Mouse (Mus musculus): ENCODE results near the gene Rassf3.

The Rassf3 gene

DNA sequence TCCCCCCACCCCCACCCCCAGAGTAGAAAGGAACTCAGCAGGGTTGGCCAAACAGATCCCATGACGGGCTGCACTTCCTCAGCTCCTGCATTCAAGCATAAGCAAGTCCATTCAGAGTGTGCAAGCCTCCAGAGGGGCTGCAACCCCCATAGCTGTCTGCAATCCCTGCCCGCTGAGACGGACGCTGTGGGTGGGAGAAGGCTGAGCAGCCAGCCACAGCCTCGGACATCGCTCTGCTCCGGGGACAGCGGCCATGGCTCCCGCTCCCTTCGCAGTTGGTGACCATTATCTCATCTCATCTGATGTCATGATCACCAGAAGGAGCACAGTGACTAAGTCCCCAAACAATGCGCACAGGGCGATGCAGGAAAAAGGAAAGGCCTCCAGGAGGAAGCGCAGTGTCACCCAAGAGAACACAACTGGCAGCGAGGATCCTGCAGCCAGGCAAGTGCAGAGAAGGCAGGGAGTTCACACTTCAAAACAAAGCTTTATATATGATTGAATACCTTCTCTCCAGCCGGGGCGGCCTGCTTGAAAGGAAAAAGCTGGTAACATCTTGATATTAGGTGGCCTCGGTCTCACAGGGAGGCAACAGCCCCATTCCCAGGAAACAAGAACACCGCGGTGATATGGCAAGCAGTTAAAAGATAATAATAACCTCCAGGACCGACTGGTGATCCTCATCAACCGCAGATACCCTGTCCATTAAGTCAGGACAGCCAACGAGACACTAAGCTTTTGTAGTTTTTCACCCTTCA lies 14.6 kb downstream of the Rassf3 start:
- no peak for DNase-seq (ENCODE audit: low spot score)

DNA sequence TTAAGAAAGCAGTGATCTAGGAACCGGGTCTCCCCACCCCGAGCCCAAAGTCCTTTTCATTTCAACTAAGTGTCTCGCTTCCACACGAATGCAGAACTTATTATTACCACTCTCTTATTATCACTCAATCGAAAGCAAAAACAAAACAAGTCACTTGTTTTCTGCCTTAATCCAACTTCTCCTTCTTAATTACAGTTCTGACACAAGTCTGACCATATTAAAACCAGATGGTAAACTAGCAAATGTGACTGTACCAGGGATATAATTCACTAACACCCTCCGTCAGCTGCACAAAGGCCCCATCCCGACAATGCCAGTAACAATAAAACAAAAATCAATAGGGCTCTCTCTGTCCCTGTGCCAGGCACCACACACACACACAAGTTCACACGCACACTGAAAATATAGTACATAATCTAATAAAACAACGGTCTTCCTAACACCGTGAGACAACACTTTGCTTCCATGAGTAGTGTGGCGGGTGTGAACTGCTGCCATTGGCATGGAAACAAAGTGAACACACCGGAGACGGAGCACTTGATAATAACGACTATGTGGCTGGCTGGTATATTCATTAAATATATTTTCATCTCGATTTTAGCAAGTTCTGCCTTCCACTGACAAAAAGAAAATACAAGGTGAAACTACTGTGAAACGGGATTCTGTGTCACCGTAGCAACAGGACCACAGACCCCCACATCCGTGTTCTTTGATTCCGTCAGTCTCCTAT lies 16.9 kb downstream of the Rassf3 start:
- no peak for DNase-seq (ENCODE audit: low spot score)

GRCm38 (mm10) chr10:121458408-121458807 lies 17.7 kb downstream of the Rassf3 start:
- DNase-seq (ENCODE audit: low spot score), result no peak

DNA sequence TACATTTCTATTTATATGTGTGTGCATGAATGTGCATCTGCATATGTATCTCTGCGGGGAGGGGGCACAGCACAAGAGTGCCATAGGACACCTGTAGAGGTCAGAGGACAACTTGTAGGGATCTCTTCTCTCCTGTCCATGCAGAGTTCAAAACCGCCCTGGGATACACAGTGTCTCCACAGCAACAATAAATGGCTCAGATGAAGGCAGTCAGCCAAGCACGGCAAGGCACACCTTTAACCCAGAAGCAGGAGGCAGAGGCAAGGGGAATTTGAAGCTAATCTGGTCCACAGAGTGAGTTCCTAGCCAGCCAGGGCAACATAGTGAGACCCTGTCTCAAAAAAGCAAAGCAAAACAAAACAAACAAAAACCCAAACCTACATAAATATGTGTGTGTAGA lies 18.8 kb downstream of the Rassf3 start:
- DNase-seq (ENCODE audit: low spot score), result no peak

GRCm38 (mm10) chr10:121455517-121455916 lies 20.6 kb downstream of the Rassf3 start:
- DNase-seq (ENCODE audit: low spot score), result no peak

DNA sequence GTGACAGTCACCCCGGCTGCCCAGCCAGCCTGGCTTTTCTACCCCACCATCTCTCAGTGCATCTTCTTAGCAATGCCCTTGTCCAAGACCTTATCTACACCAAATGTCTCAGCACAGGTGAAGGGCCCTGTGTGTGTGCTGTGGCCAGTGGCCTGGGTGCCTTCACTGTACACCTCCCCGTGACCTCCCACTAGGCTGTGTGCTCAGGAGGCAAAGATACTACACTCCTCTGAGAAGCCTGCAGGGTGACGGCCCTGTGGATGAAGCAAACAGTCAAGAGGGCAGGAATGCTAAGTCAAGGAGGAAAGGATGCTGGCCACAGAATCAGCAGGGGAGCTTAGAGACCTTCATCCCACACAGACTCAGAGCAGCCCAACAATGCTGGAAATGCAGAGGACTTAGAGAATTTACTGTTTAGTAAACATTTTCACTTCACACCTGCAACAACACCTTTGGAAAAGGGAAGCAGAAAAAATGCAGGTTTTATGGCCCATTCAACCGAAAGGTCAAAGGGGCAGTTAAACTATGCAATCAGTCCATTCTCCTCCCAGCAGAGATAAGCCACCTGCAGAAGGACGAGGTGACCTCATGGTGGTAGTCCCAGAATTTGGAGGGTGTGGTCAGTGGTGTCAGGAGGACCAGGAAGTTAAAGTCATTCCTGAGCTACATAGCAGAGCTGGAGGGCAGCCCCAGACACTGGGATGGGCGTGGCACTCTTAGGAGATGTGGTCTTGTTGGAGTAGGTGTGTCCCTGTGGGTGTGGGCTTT lies 21.3 kb downstream of the Rassf3 start:
- DNase-seq (ENCODE audit: low spot score), result no peak

- no peak for DNase-seq (ENCODE audit: low spot score)
These were observed 22.1 kb downstream of the Rassf3 start for GRCm38 (mm10) chr10:121454033-121454432.

GRCm38 (mm10) chr10:121445808-121446207 lies 30.3 kb downstream of the Rassf3 start:
- no peak for DNase-seq (ENCODE audit: low spot score)

DNA sequence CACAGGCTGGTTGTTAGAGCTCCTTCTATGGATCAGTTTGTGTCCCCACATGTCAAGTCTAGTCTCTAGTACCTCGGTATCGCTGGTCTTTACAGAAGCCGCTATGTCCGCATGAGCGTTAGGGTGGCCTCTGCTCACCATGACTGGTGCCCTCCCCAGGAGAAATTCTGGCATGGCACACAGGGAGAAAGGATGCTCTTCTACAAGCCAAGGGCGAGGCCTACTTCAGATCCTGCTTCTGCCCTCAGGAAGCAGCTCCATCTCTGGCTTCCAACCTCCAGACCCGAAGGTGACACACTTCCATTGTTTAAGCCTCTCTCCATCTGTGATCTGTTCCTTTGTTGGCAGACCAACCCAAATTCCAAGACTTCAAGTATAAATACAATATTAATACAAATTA lies 31.9 kb downstream of the Rassf3 start:
- no peak for DNase-seq (ENCODE audit: low spot score)

GRCm38 (mm10) chr10:121443791-121444190 lies 32.4 kb downstream of the Rassf3 start:
- no peak for DNase-seq (ENCODE audit: low spot score)

- no peak for DNase-seq (ENCODE audit: low spot score)
These were observed 36.8 kb downstream of the Rassf3 start for GRCm38 (mm10) chr10:121439310-121439731.

DNA sequence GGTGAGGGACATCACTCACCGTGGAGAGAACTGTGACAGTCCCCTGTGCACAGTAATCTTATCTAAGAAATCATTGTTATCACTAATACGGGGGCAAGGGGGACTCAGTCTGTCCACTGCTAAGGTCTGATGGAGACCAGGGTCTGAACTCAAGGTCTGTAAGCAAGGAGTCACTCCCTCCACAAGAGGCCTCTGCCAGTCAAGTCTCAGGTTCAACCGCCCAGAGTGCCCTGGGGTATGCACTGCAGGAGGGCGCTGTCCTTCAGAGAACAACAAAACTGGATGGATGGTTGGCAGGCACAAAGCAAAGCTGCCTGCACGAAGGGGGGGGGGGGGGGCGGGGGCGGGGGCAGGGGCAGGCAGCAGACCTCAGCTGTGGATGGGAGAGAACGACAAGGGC lies 38.0 kb downstream of the Rassf3 start:
- DNase-seq (ENCODE audit: low spot score), result no peak

GRCm38 (mm10) chr10:121436693-121437092 lies 39.5 kb downstream of the Rassf3 start:
- DNase-seq (ENCODE audit: low spot score), result no peak

- no peak for DNase-seq (ENCODE audit: low spot score)
These were observed 39.9 kb downstream of the Rassf3 start for GRCm38 (mm10) chr10:121436258-121436645.

- no peak for DNase-seq (ENCODE audit: low spot score)
These were observed 40.4 kb downstream of the Rassf3 start for GRCm38 (mm10) chr10:121435546-121436257.

- no peak for DNase-seq (ENCODE audit: low spot score)
These were observed 41.6 kb downstream of the Rassf3 start for GRCm38 (mm10) chr10:121434441-121435103.

DNA sequence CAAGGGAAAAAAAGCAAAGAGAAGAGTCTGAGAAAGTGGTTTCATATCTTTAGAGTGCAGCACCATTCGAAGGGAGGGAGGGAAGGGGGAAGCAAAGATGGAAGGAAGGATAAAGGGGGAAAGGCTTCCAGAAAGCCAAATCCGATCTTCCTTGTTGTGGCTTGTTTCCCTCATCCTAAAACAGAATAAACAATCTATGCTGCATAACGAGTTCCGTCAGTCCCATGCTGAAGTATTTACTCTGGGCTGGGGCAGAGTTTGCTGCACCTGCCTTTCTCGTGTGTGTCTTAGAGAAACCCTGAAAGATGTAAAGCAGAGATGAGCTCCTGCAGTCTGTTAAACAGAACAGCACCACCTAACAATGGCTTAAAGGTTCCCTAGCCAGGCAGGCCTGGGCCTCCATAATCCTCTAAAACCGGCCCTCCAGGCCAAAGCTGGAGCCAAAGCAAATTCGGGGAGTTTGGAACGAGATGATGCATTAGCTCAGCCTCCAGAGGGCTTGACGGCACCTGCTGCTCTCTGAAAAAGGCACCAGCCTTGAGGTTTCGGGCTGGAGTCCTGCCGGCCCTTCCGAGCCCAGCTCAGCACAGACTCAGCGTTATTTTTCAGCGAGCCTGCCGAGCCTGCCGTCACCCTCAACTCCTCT lies 43.4 kb downstream of the Rassf3 start:
- peak; percentile 24 for DNase-seq (ENCODE audit: low spot score)

DNA sequence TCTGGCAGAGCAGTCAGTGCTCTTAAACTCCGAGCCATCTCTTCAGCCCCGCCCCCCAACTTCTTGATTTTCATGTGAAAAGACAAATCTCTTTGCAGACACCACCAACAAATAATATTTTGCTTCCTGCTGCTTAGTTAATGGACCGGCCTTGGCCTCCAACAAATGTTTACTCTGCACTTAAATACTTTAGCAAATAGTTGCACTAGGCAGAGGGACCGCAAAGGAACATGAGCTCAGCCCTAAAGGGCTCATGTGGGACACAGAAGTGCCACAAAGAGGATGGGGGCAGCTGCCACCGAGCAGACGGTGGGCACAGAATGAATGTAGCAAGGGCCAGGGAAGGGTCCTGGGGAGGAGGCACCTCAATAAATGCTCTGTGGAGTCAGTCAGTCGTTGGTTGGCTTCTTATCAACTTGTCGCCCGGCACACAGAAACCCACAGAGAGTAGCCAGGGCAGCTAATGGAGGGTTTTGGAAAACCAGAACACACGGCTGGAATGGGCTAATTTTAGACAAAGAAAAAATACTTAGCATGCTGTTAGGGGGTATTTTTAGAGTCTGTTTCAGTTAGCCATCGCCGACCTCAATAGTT lies 44.0 kb downstream of the Rassf3 start:
- DNase-seq (ENCODE audit: low spot score), result peak; percentile 8

DNA sequence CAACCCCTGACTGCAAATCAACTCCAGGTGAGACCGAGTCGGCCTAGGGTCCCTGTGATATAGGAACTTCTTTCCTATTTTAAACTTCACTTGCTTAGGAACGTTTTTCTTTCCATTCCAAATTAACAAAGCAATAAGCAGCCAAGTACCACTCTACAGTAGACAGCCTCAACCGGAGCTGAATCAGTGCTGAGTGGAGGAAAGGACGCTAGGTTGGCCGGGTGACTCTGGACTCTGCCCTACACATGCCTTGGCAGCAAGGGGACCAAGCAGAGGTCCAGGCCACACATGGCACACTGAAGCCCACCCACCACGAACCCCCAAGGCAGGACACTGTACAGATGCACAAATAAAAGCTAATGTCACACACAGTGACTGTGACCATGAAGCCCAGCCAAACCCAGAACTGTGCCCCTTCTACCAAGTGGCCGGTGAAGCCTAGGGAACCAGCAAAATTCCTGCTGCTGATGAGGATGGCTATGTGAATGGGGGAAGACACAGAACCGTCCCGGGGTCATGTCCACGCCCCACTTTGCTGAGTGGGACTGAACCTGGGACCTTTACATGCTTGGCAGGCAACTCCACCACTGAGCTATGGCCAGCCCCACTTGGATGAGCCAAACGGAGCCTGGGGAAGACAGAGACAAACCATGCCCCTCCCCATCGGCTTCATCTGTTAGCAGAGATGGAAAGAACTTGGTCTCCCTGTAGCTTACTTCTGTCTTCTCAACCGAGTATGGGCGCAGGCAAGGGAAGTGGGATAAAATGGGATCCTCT lies 45.2 kb downstream of the Rassf3 start:
- no peak for DNase-seq (ENCODE audit: low spot score)

Measured in c-Kit-positive CD71-positive TER-119-positive erythroid progenitor cells, embryonic 14.5 days (primary cell).